Mouse (Mus musculus) erythroblast, embryonic 14.5 days (primary cell): Measurements from ENCODE around the gene Tnc. TPM values are rescaled to one million over a fixed set of nuclear protein-coding genes. Genes with fewer than 3 reads are reported as not detected.

Experiments used
- H3K27me3 ChIP-seq: 2 replicates; pipeline ENCODE4 v1.6.1; 2012; ENCODE audit warnings: inconsistent platforms; ENCODE audit not compliant: control insufficient read depth
- H3K36me3 ChIP-seq: 2 replicates; pipeline ENCODE4 v1.6.1; 2012; ENCODE audit warnings: mild to moderate bottlenecking, inconsistent platforms; ENCODE audit not compliant: control insufficient read depth
- H3K4me1 ChIP-seq: 2 replicates; pipeline ENCODE4 v1.6.1; 2012; ENCODE audit warnings: inconsistent platforms; ENCODE audit not compliant: control insufficient read depth
- H3K4me3 ChIP-seq: replicated peaks from 2 replicates; pipeline ENCODE3; 2012; ENCODE audit warnings: moderate library complexity, mild to moderate bottlenecking, inconsistent platforms
- H3K9me3 ChIP-seq: 2 replicates; pipeline ENCODE4 v1.6.1; 2012; ENCODE audit warnings: low read length, inconsistent platforms, mixed read lengths; ENCODE audit not compliant: control insufficient read depth
- GATA1 ChIP-seq: IDR thresholded peaks from 2 replicates; pipeline ENCODE4 v1.6.1; 2012; ENCODE audit warnings: low read length, inconsistent platforms, mixed read lengths
- TAL1 ChIP-seq: IDR thresholded peaks from 3 replicates; pipeline ENCODE4 v1.6.1; 2012; ENCODE audit warnings: low read length, inconsistent platforms, mixed read lengths
- polyA plus RNA-seq: library from polyadenylated mRNA; stranded (reverse); fragments of >175 nt; gene quantifications from 2 replicates; pipeline ENCODE4 v1.2.3, GENCODE M21; 2012

Gene Tnc
- polyA plus RNA-seq, 1 experiment: not detected

- H3K27me3 ChIP-seq: no peaks in the 10 kb centered on the region
- H3K4me3 ChIP-seq: no peak overlapping the region
- H3K36me3 ChIP-seq: no peaks in the 10 kb centered on the region
- no peaks in the 10 kb centered on the region for H3K9me3 ChIP-seq
- TF ChIP-seq TAL1 (no peak), GATA1 (no peak)
- H3K4me1 ChIP-seq: no peaks in the 10 kb centered on the region
Observed at GRCm38 (mm10) chr4:64034724-64035123, 12.1 kb downstream of the Tnc start.

- no peak overlapping the region for H3K4me3 ChIP-seq
- H3K4me1 ChIP-seq: no peaks in the 10 kb centered on the region
- no peak for TF ChIP-seq GATA1
- no peak for TF ChIP-seq TAL1
- no peaks in the 10 kb centered on the region for H3K36me3 ChIP-seq
- no peaks in the 10 kb centered on the region for H3K27me3 ChIP-seq
- H3K9me3 ChIP-seq: no peaks in the 10 kb centered on the region
Observed at GRCm38 (mm10) chr4:64033191-64033590, 13.6 kb downstream of the Tnc start.

GRCm38 (mm10) chr4:64029486-64029885 is 17.3 kb downstream of the Tnc start:
- H3K4me1 ChIP-seq: no peaks in the 10 kb centered on the region
- no peak for TF ChIP-seq TAL1
- TF ChIP-seq GATA1: no peak
- H3K36me3 ChIP-seq: no peaks in the 10 kb centered on the region
- H3K9me3 ChIP-seq: no peaks in the 10 kb centered on the region
- no peaks in the 10 kb centered on the region for H3K27me3 ChIP-seq
- no peak overlapping the region for H3K4me3 ChIP-seq

GRCm38 (mm10) chr4:64025591-64025990 is 21.2 kb downstream of the Tnc start:
- no peaks in the 10 kb centered on the region for H3K27me3 ChIP-seq
- H3K4me1 ChIP-seq: no peaks in the 10 kb centered on the region
- H3K4me3 ChIP-seq: no peak overlapping the region
- no peaks in the 10 kb centered on the region for H3K36me3 ChIP-seq
- no peaks in the 10 kb centered on the region for H3K9me3 ChIP-seq
- TF ChIP-seq TAL1 (no peak), GATA1 (no peak)

GRCm38 (mm10) chr4:64024041-64024779 is 22.6 kb downstream of the Tnc start:
- H3K27me3 ChIP-seq: no peaks in the 10 kb centered on the region
- H3K9me3 ChIP-seq: peaks cover 5% of the 10 kb centered on the region
- no peak overlapping the region for H3K4me3 ChIP-seq
- no peaks in the 10 kb centered on the region for H3K36me3 ChIP-seq
- TF ChIP-seq TAL1: no peak
- TF ChIP-seq GATA1: no peak
- H3K4me1 ChIP-seq: no peaks in the 10 kb centered on the region

GRCm38 (mm10) chr4:64020930-64021589 is 25.8 kb downstream of the Tnc start:
- no peaks in the 10 kb centered on the region for H3K4me1 ChIP-seq
- H3K9me3 ChIP-seq: peaks cover 20% of the 10 kb centered on the region
- TF ChIP-seq TAL1: no peak
- no peak for TF ChIP-seq GATA1
- H3K36me3 ChIP-seq: no peaks in the 10 kb centered on the region
- no peaks in the 10 kb centered on the region for H3K27me3 ChIP-seq
- H3K4me3 ChIP-seq: no peak overlapping the region

- Histone ChIP-seq H3K4me3 (no peak overlapping the region), H3K36me3 (no peaks in the 10 kb centered on the region), H3K4me1 (no peaks in the 10 kb centered on the region), H3K9me3 (peaks cover 20% of the 10 kb centered on the region), H3K27me3 (no peaks in the 10 kb centered on the region)
- TF ChIP-seq GATA1 (no peak), TAL1 (no peak)
Observed at GRCm38 (mm10) chr4:64020151-64020550, 26.7 kb downstream of the Tnc start.

- H3K36me3 ChIP-seq: no peaks in the 10 kb centered on the region
- H3K9me3 ChIP-seq: peaks cover 3% of the 10 kb centered on the region
- H3K27me3 ChIP-seq: no peaks in the 10 kb centered on the region
- no peak overlapping the region for H3K4me3 ChIP-seq
- no peaks in the 10 kb centered on the region for H3K4me1 ChIP-seq
- TF ChIP-seq GATA1 (no peak), TAL1 (no peak)
Observed at GRCm38 (mm10) chr4:64011308-64011707, 35.5 kb downstream of the Tnc start.

GRCm38 (mm10) chr4:64009936-64010335 is 36.9 kb downstream of the Tnc start:
- no peaks in the 10 kb centered on the region for H3K4me1 ChIP-seq
- peaks cover 3% of the 10 kb centered on the region for H3K9me3 ChIP-seq
- no peak for TF ChIP-seq TAL1
- TF ChIP-seq GATA1: no peak
- H3K4me3 ChIP-seq: no peak overlapping the region
- no peaks in the 10 kb centered on the region for H3K27me3 ChIP-seq
- H3K36me3 ChIP-seq: no peaks in the 10 kb centered on the region

- H3K9me3 ChIP-seq: no peaks in the 10 kb centered on the region; the same call in 1 of the 2 replicates
Observed at GRCm38 (mm10) chr4:64005198-64005597, 41.6 kb downstream of the Tnc start.

More at GRCm38 (mm10) chr4:64005198-64005597, 41.6 kb downstream of the Tnc start:
- TF ChIP-seq GATA1 (no peak), TAL1 (no peak)
- H3K4me1 ChIP-seq: no peaks in the 10 kb centered on the region
- no peaks in the 10 kb centered on the region for H3K36me3 ChIP-seq
- no peak overlapping the region for H3K4me3 ChIP-seq
- no peaks in the 10 kb centered on the region for H3K27me3 ChIP-seq
